Mouse (Mus musculus): ENCODE measurements around the gene Clec18a. TPM values are rescaled to one million over a fixed set of nuclear protein-coding genes. Genes with fewer than 3 reads are reported as not detected.

Clec18a gene
- polyA plus RNA-seq, 1 experiment from 2014 or later: 0.52 TPM

DNA sequence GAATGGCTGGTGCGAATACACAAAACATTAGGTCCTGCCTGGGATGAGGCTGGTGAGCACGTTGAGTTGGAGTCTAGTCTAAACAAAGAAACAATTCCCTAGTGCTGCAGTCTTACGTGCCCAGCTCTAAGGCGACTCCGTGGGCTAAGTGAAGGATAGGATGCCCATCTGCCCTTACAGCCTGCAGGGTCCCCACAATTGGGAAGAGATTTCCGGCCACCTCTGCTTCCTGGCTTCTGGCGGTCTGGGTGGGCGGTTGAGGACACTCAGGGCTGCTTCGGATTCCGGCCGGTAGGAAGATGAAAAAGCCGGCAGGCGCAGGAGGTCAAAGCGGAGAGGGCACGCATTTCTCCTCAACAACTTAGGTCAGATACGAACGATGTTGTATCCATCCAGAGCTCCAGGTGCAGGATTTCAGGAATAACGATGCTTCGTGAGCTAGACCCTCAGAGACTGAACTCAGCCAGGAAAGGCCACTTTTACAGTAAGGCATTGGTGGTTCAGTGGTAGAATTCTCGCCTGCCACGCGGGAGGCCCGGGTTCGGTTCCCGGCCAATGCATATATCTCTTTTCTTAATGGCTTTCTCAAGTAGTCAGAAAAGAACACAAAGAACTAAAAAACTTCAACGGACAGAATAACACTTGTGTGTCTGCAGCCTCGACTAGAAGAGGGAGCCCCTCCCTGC is 30.0 kb downstream of the Clec18a start:
- H3K36me3 ChIP-seq (ENCODE audit: control insufficient read depth, insufficient read depth, low read length): no peaks in the 10 kb centered on the region
- peaks cover 4% of the 10 kb centered on the region; the same call in 1 of the 2 replicates for H3K4me1 ChIP-seq (replicated peaks; ENCODE audit: control insufficient read depth, insufficient read depth, low read length)
- DNase-seq (ENCODE audit: low spot score) (peak; percentile 95), ATAC-seq (ENCODE audit: low FRiP score) (peak; percentile 93)
- no peaks in the 10 kb centered on the region for H3K27me3 ChIP-seq (ENCODE audit: control insufficient read depth, insufficient read depth, low read length)
- H3K9ac ChIP-seq (ENCODE audit: low read depth, low read length): peak overlapping the region; percentile 70
- H3K4me3 ChIP-seq (ENCODE audit: low read depth, low read length): peak overlapping the region; percentile 68
- peak overlapping the region; percentile 61 for H3K4me2 ChIP-seq (replicated peaks; ENCODE audit: low read depth, low read length)
- under 1% methylated on average over 27 of the region's 27 CpGs for WGBS
- H3K9me3 ChIP-seq (ENCODE audit: control insufficient read depth, low read length): no peaks in the 10 kb centered on the region
- peak overlapping the region; percentile 40; the same call in 1 of the 2 replicates for H3K27ac ChIP-seq (ENCODE audit: low read depth, low read length)

GRCm38 (mm10) chr8:111061688-111062071 is 30.5 kb downstream of the Clec18a start:
- peaks cover 8% of the 10 kb centered on the region for H3K4me1 ChIP-seq (replicated peaks; ENCODE audit: control insufficient read depth, insufficient read depth, low read length)
- peak overlapping the region; percentile 61 for H3K4me2 ChIP-seq (replicated peaks; ENCODE audit: low read depth, low read length)
- WGBS: under 1% methylated on average over 13 of the region's 14 CpGs
- peak overlapping the region; percentile 14; the same call in 1 of the 2 replicates for H3K27ac ChIP-seq (ENCODE audit: low read depth, low read length)
- H3K36me3 ChIP-seq (ENCODE audit: control insufficient read depth, insufficient read depth, low read length): no peaks in the 10 kb centered on the region
- no peaks in the 10 kb centered on the region for H3K9me3 ChIP-seq (ENCODE audit: control insufficient read depth, low read length)
- ATAC-seq (ENCODE audit: low FRiP score) (peak; percentile 19; the same call in 1 of the 2 replicates), DNase-seq (ENCODE audit: low spot score) (no peak)
- H3K4me3 ChIP-seq (ENCODE audit: low read depth, low read length): peak overlapping the region; percentile 68
- peak overlapping the region; percentile 70 for H3K9ac ChIP-seq (ENCODE audit: low read depth, low read length)
- H3K27me3 ChIP-seq (ENCODE audit: control insufficient read depth, insufficient read depth, low read length): no peaks in the 10 kb centered on the region

DNA sequence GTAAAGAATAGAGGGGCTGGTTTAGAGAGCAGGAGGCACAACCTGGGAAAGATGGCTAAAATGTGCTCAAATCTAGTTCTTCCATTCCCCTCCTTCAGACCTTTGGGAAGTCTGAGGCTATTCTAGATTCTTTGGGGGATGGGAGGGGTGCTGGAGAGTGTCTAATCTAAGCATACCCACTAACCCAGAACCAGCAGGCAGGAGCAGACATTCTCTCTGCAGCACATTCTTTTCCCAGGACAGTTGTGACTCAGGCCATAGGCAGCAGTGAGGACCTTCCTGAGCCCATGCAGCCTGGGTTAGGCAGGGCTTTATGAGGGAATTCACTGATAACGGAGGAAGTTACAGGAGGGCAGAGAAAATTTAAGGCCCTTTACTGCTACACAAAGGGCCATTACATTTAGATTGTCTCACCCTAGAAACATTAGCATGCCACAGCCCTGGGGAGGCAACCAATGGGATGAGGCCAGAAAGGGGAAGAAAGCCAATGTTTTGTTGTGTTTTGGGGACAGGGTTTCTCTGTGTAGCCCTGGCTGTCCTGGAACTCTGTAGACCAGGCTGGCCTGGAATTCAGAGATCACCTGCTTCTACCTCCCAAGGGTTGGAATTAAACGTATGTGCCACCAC is 33.2 kb downstream of the Clec18a start:
- Histone ChIP-seq H3K4me3 (ENCODE audit: low read depth, low read length) (no peak overlapping the region), H3K9ac (ENCODE audit: low read depth, low read length) (no peak overlapping the region), H3K36me3 (ENCODE audit: control insufficient read depth, insufficient read depth, low read length) (peaks cover 11% of the 10 kb centered on the region), H3K4me2 (replicated peaks; ENCODE audit: low read depth, low read length) (no peak overlapping the region), H3K27me3 (ENCODE audit: control insufficient read depth, insufficient read depth, low read length) (no peaks in the 10 kb centered on the region), H3K27ac (ENCODE audit: low read depth, low read length) (no peak overlapping the region), H3K4me1 (replicated peaks; ENCODE audit: control insufficient read depth, insufficient read depth, low read length) (peaks cover 8% of the 10 kb centered on the region), H3K9me3 (ENCODE audit: control insufficient read depth, low read length) (no peaks in the 10 kb centered on the region)
- DNase-seq (ENCODE audit: low spot score) (no peak), ATAC-seq (ENCODE audit: low FRiP score) (no peak)
- 73% methylated on average over 2 of the region's 2 CpGs for WGBS

DNA sequence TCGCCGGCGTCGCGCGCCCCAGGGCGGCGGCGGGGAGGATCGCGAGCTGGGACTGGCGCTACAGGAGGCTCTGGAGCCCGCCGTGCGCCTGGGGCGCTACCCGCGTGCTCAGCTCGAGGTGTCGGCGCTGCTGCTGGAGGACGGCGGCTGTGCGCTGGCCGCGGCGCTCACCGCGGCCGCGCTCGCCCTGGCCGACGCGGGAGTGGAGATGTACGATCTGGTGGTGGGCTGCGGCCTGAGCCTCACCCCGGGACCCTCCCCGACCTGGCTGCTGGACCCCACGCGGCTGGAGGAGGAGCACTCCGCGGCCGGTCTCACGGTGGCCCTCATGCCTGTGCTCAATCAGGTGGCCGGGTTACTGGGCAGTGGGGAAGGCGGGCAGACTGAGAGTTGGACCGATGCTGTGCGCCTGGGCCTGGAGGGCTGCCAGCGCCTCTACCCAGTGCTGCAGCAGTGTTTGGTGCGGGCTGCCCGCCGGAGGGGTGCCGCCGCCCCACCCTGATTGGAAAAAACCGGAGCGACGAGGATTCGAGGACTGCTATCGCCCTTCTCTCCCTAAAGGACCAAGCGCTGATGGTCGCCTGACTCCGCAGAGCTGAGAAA is 35.4 kb downstream of the Clec18a start:
- Histone ChIP-seq H3K9ac (ENCODE audit: low read depth, low read length) (peak overlapping the region; percentile 85), H3K36me3 (ENCODE audit: control insufficient read depth, insufficient read depth, low read length) (peaks cover 20% of the 10 kb centered on the region), H3K27ac (ENCODE audit: low read depth, low read length) (peak overlapping the region; percentile 38), H3K9me3 (ENCODE audit: control insufficient read depth, low read length) (no peaks in the 10 kb centered on the region), H3K4me2 (replicated peaks; ENCODE audit: low read depth, low read length) (peak overlapping the region; percentile 88), H3K4me3 (ENCODE audit: low read depth, low read length) (peak overlapping the region; percentile 98), H3K4me1 (replicated peaks; ENCODE audit: control insufficient read depth, insufficient read depth, low read length) (peaks cover 8% of the 10 kb centered on the region), H3K27me3 (ENCODE audit: control insufficient read depth, insufficient read depth, low read length) (no peaks in the 10 kb centered on the region)
- DNase-seq (ENCODE audit: low spot score) (peak; percentile 19), ATAC-seq (ENCODE audit: low FRiP score) (peak; percentile 57)
- WGBS: 1% methylated on average over 53 of the region's 63 CpGs

- peaks cover 8% of the 10 kb centered on the region for H3K4me1 ChIP-seq (replicated peaks; ENCODE audit: control insufficient read depth, insufficient read depth, low read length)
- H3K27ac ChIP-seq (ENCODE audit: low read depth, low read length): peak within 1 kb of the TSS; percentile 38
- H3K36me3 ChIP-seq (ENCODE audit: control insufficient read depth, insufficient read depth, low read length): peaks cover 21% of the 10 kb centered on the region
- WGBS: under 1% methylated on average over 66 of the region's 68 CpGs
- H3K9me3 ChIP-seq (ENCODE audit: control insufficient read depth, low read length): no peaks in the 10 kb centered on the region
- H3K4me2 ChIP-seq (replicated peaks; ENCODE audit: low read depth, low read length): peak within 1 kb of the TSS; percentile 88
- DNase-seq (ENCODE audit: low spot score) (peak; percentile 96), ATAC-seq (ENCODE audit: low FRiP score) (peak; percentile 90)
- H3K27me3 ChIP-seq (ENCODE audit: control insufficient read depth, insufficient read depth, low read length): no peaks in the 10 kb centered on the region
- peak within 1 kb of the TSS; percentile 98 for H3K4me3 ChIP-seq (ENCODE audit: low read depth, low read length)
- peak within 1 kb of the TSS; percentile 85 for H3K9ac ChIP-seq (ENCODE audit: low read depth, low read length)
Observed at GRCm38 (mm10) chr8:111056158-111056663, 36.0 kb downstream of the Clec18a start, which contains the start of gene Exosc6. Exosc6 (plus strand) TSS chr8:111056339.

GRCm38 (mm10) chr8:111055661-111056060 is 36.6 kb downstream of the Clec18a start:
- WGBS: 64% methylated on average over 2 of the region's 2 CpGs
- Histone ChIP-seq H3K4me2 (replicated peaks; ENCODE audit: low read depth, low read length) (no peak overlapping the region), H3K27ac (ENCODE audit: low read depth, low read length) (no peak overlapping the region), H3K27me3 (ENCODE audit: control insufficient read depth, insufficient read depth, low read length) (no peaks in the 10 kb centered on the region), H3K4me1 (replicated peaks; ENCODE audit: control insufficient read depth, insufficient read depth, low read length) (peaks cover 8% of the 10 kb centered on the region), H3K9me3 (ENCODE audit: control insufficient read depth, low read length) (no peaks in the 10 kb centered on the region), H3K9ac (ENCODE audit: low read depth, low read length) (no peak overlapping the region), H3K36me3 (ENCODE audit: control insufficient read depth, insufficient read depth, low read length) (peaks cover 21% of the 10 kb centered on the region), H3K4me3 (ENCODE audit: low read depth, low read length) (no peak overlapping the region)
- ATAC-seq (ENCODE audit: low FRiP score) (peak; percentile 31), DNase-seq (ENCODE audit: low spot score) (no peak)

DNA sequence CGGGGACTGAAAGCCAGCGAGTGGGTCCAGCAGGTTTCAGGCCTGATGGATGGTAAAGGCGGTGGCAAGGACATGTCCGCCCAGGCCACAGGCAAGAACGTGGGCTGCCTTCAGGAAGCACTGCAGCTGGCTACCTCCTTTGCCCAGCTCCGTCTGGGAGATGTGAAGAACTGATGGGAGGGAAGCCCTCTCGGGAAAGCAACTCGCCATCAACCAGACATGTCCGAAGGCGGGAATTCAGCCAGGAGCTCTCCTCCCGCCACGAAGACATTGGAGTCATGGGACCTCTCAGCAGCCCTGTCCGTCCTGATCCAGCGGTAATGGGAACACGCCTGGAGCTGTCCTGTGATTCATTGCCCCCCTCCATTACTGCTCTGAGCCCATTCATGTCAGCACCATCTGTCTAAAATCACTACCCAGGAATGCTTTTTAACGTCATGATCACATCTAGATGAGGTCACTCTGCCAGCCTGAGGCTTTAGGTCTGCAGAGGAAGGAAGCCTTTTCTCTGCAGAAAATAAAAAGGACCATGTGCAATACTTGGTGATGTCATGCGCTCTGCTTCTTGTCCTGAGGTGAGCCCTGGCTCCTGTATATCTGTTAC is 37.1 kb downstream of the Clec18a start:
- peaks cover 8% of the 10 kb centered on the region for H3K4me1 ChIP-seq (replicated peaks; ENCODE audit: control insufficient read depth, insufficient read depth, low read length)
- no peak overlapping the region for H3K4me3 ChIP-seq (ENCODE audit: low read depth, low read length)
- DNase-seq (ENCODE audit: low spot score): no peak
- ATAC-seq (ENCODE audit: low FRiP score): no peak
- 92% methylated on average over 17 of the region's 17 CpGs for WGBS
- no peaks in the 10 kb centered on the region for H3K27me3 ChIP-seq (ENCODE audit: control insufficient read depth, insufficient read depth, low read length)
- H3K36me3 ChIP-seq (ENCODE audit: control insufficient read depth, insufficient read depth, low read length): peaks cover 26% of the 10 kb centered on the region
- no peak overlapping the region for H3K4me2 ChIP-seq (replicated peaks; ENCODE audit: low read depth, low read length)
- H3K9ac ChIP-seq (ENCODE audit: low read depth, low read length): no peak overlapping the region
- no peak overlapping the region for H3K27ac ChIP-seq (ENCODE audit: low read depth, low read length)
- no peaks in the 10 kb centered on the region for H3K9me3 ChIP-seq (ENCODE audit: control insufficient read depth, low read length)

GRCm38 (mm10) chr8:111053827-111054518 is 38.3 kb downstream of the Clec18a start:
- no peak overlapping the region for H3K9ac ChIP-seq (ENCODE audit: low read depth, low read length)
- H3K27ac ChIP-seq (ENCODE audit: low read depth, low read length): no peak overlapping the region
- peaks cover 32% of the 10 kb centered on the region for H3K36me3 ChIP-seq (ENCODE audit: control insufficient read depth, insufficient read depth, low read length)
- no peaks in the 10 kb centered on the region for H3K27me3 ChIP-seq (ENCODE audit: control insufficient read depth, insufficient read depth, low read length)
- DNase-seq (ENCODE audit: low spot score) (no peak), ATAC-seq (ENCODE audit: low FRiP score) (no peak)
- 94% methylated on average over 12 of the region's 12 CpGs for WGBS
- H3K4me3 ChIP-seq (ENCODE audit: low read depth, low read length): no peak overlapping the region
- no peaks in the 10 kb centered on the region for H3K9me3 ChIP-seq (ENCODE audit: control insufficient read depth, low read length)
- no peak overlapping the region for H3K4me2 ChIP-seq (replicated peaks; ENCODE audit: low read depth, low read length)
- peaks cover 8% of the 10 kb centered on the region for H3K4me1 ChIP-seq (replicated peaks; ENCODE audit: control insufficient read depth, insufficient read depth, low read length)
